Mouse (Mus musculus): ENCODE data around the gene Ugt1a6a.

GRCm38 (mm10) chr1:88255989-88256754 is 121.6 kb downstream of the Ugt1a6a start:
- TF ChIP-seq CTCF (IDR thresholded peaks at IDR 0.05; ENCODE audit: borderline replicate concordance, insufficient read depth, low read length): no peak
- TF ChIP-seq POLR2A (IDR thresholded peaks at IDR 0.05; ENCODE audit: low read depth, low read length): no peak
